Mouse (Mus musculus) kidney, postnatal 0 days (tissue): ENCODE measurements around the gene Rtn4ip1. TPM values are rescaled to one million over a fixed set of nuclear protein-coding genes. Genes with fewer than 3 reads are reported as not detected.
A peak's percentile ranks its signal among the peaks of the same experiment; 100 is the strongest.

Experiments
- ATAC-seq: fragments of 200-750 bp; cut with Nextera tagmentation; replicated peaks from 2 replicates; pipeline ENCODE4 v1.8.0; 2017; ENCODE audit warnings: low read depth, moderate number of reproducible peaks, moderate TSS enrichment, moderate library complexity; ENCODE audit not compliant: low FRiP score
- DNase-seq: peaks from one replicate; pipeline ENCODE4 v3.0.0-alpha.2; 2016; ENCODE audit warnings: low spot score
- H3K27ac ChIP-seq: fragments of 300-500 bp; sonication (generic); 2 replicates; pipeline ENCODE4 v1.5.1; 2014; ENCODE audit warnings: mild to moderate bottlenecking
- H3K27me3 ChIP-seq: fragments of 300-500 bp; sonication (generic); 2 replicates; pipeline ENCODE4 v1.6.1; 2014; ENCODE audit warnings: low read length, mixed read lengths; ENCODE audit not compliant: insufficient read depth
- H3K36me3 ChIP-seq: fragments of 300-500 bp; sonication (generic); 2 replicates; pipeline ENCODE4 v1.6.1; 2014; ENCODE audit warnings: low read length, mixed read lengths; ENCODE audit not compliant: insufficient read depth
- H3K4me1 ChIP-seq: fragments of 300-500 bp; sonication (generic); replicated peaks from 2 replicates; pipeline ENCODE4 v1.6.1; 2014; ENCODE audit warnings: antibody characterized with exemption, low read length, mixed read lengths; ENCODE audit not compliant: insufficient read depth
- H3K4me2 ChIP-seq: fragments of 300-500 bp; sonication (generic); 2 replicates; pipeline ENCODE4 v1.6.1; 2014; ENCODE audit warnings: mild to moderate bottlenecking, low read length, moderate library complexity, mixed read lengths
- H3K4me3 ChIP-seq: fragments of 300-500 bp; sonication (generic); replicated peaks from 2 replicates; pipeline ENCODE4 v1.5.1; 2014; ENCODE audit warnings: low read depth, low read length
- H3K9ac ChIP-seq: fragments of 300-500 bp; sonication (generic); 2 replicates; pipeline ENCODE4 v1.6.1; 2014; ENCODE audit warnings: low read depth, low read length
- H3K9me3 ChIP-seq: fragments of 300-500 bp; sonication (generic); replicated peaks from 2 replicates; pipeline ENCODE4 v1.6.1; 2016; ENCODE audit warnings: low read length, inconsistent platforms, mixed read lengths
- CTCF ChIP-seq: IDR thresholded peaks from 2 replicates; pipeline ENCODE4 v1.5.1; 2016; ENCODE audit warnings: antibody characterized with exemption, low read depth, mild to moderate bottlenecking, moderate library complexity
- WGBS: fragments of 180-500 bp; shearing (Covaris S2); extraction: QIAGEN DNeasy Blood & Tissue Kit; methylation state at CpG from one replicate; pipeline ENCODE4 v1.1.7; 2014; 5-methylcytosine and 5-hydroxymethylcytosine counted together
- polyA plus RNA-seq: library from polyadenylated mRNA; unstranded; fragments of >200 nt; fragmentation: Nextera tagmentation; extraction: Ambion mirVana; gene quantifications from 2 replicates; pipeline ENCODE4 v1.2.1, GENCODE M21; 2015

Rtn4ip1 gene
- polyA plus RNA-seq, 1 experiment from 2014 or later = 16.1 TPM

- DNase-seq (no peak), ATAC-seq (no peak)
- no peaks in the 10 kb centered on the region for H3K4me1 ChIP-seq
- H3K27ac ChIP-seq = no peak overlapping the region
- no peaks in the 10 kb centered on the region for H3K27me3 ChIP-seq
- WGBS = 89% methylated on average over 9 of the region's 9 CpGs
- no peak overlapping the region for H3K4me2 ChIP-seq
- no peak for TF ChIP-seq CTCF
- no peak overlapping the region for H3K9ac ChIP-seq
- no peak overlapping the region for H3K4me3 ChIP-seq
- H3K9me3 ChIP-seq = no peaks in the 10 kb centered on the region
- peaks cover 9% of the 10 kb centered on the region; the same call in 1 of the 2 replicates for H3K36me3 ChIP-seq
Measured at GRCm38 (mm10) chr10:43887676-43888075, 13.9 kb upstream of the Rtn4ip1 start.

GRCm38 (mm10) chr10:43888976-43889375 is 12.6 kb upstream of the Rtn4ip1 start:
- no peak for ATAC-seq
- DNase-seq = no peak
- H3K9ac ChIP-seq = no peak overlapping the region
- H3K27ac ChIP-seq = no peak overlapping the region
- no peak for TF ChIP-seq CTCF
- H3K9me3 ChIP-seq = no peaks in the 10 kb centered on the region
- no peak overlapping the region for H3K4me3 ChIP-seq
- 93% methylated on average over 16 of the region's 16 CpGs for WGBS
- no peak overlapping the region for H3K4me2 ChIP-seq
- no peaks in the 10 kb centered on the region for H3K27me3 ChIP-seq
- peaks cover 14% of the 10 kb centered on the region; the same call in 1 of the 2 replicates for H3K36me3 ChIP-seq
- H3K4me1 ChIP-seq = no peaks in the 10 kb centered on the region

GRCm38 (mm10) chr10:43892971-43893370 is 8.6 kb upstream of the Rtn4ip1 start:
- no peak overlapping the region for H3K9ac ChIP-seq
- DNase-seq (no peak), ATAC-seq (no peak)
- H3K4me3 ChIP-seq = no peak overlapping the region
- H3K27ac ChIP-seq = no peak overlapping the region
- no peaks in the 10 kb centered on the region for H3K27me3 ChIP-seq
- H3K4me1 ChIP-seq = no peaks in the 10 kb centered on the region
- H3K36me3 ChIP-seq = 0 out of 2 replicates have a peak, but pooled peaks cover 10% of the 10 kb centered on the region
- H3K4me2 ChIP-seq = no peak overlapping the region
- WGBS = 99% methylated on average over 4 of the region's 4 CpGs
- H3K9me3 ChIP-seq = no peaks in the 10 kb centered on the region
- TF ChIP-seq CTCF = no peak

GRCm38 (mm10) chr10:43896065-43896464 is 5.5 kb upstream of the Rtn4ip1 start:
- ATAC-seq (peak; percentile 61), DNase-seq (no peak)

GRCm38 (mm10) chr10:43898276-43898675 is 3.3 kb upstream of the Rtn4ip1 start:
- Histone ChIP-seq H3K4me1 (no peaks in the 10 kb centered on the region), H3K9me3 (no peaks in the 10 kb centered on the region), H3K4me2 (no peak overlapping the region), H3K27me3 (no peaks in the 10 kb centered on the region), H3K9ac (no peak overlapping the region), H3K36me3 (0 out of 2 replicates have a peak, but pooled peaks cover 5% of the 10 kb centered on the region), H3K4me3 (no peak overlapping the region), H3K27ac (no peak overlapping the region)
- TF ChIP-seq CTCF = no peak
- no peak for DNase-seq
- WGBS = 95% methylated on average over 7 of the region's 7 CpGs
- no peak for ATAC-seq

More at GRCm38 (mm10) chr10:43896065-43896464, 5.5 kb upstream of the Rtn4ip1 start:
- no peak overlapping the region for H3K4me2 ChIP-seq
- H3K36me3 ChIP-seq = 0 out of 2 replicates have a peak, but pooled peaks cover 10% of the 10 kb centered on the region
- no peaks in the 10 kb centered on the region for H3K4me1 ChIP-seq
- no peaks in the 10 kb centered on the region for H3K27me3 ChIP-seq
- WGBS = 83% methylated on average over 8 of the region's 8 CpGs
- H3K4me3 ChIP-seq = no peak overlapping the region
- TF ChIP-seq CTCF = no peak
- H3K9me3 ChIP-seq = no peaks in the 10 kb centered on the region
- H3K9ac ChIP-seq = no peak overlapping the region
- no peak overlapping the region for H3K27ac ChIP-seq

GRCm38 (mm10) chr10:43900883-43901570 is 580 bp upstream of the Rtn4ip1 start:
- H3K4me2 ChIP-seq = peak overlapping the region; percentile 70
- 8% methylated on average over 30 of the region's 30 CpGs for WGBS
- DNase-seq (peak; percentile 37), ATAC-seq (no peak; the same call in 1 of the 2 replicates)
- no peak for TF ChIP-seq CTCF
- H3K9me3 ChIP-seq = no peaks in the 10 kb centered on the region
- H3K36me3 ChIP-seq = no peaks in the 10 kb centered on the region
- H3K4me3 ChIP-seq = peak overlapping the region; percentile 81
- H3K27ac ChIP-seq = peak overlapping the region; percentile 87
- H3K9ac ChIP-seq = peak overlapping the region; percentile 76
- H3K27me3 ChIP-seq = no peaks in the 10 kb centered on the region
- no peaks in the 10 kb centered on the region for H3K4me1 ChIP-seq
